Mouse (Mus musculus) limb, embryonic 14.5 days (tissue): Measurements from ENCODE around the gene F3. TPM values are rescaled to one million over a fixed set of nuclear protein-coding genes. Genes with fewer than 3 reads are reported as not detected.

Source experiments
- ATAC-seq: fragments of 200-750 bp; cut with Nextera tagmentation; 2 replicates; pipeline ENCODE4 v1.8.0; 2017; ENCODE audit warnings: low read depth, moderate number of reproducible peaks, moderate TSS enrichment; ENCODE audit not compliant: low FRiP score
- DNase-seq: peaks from one replicate; pipeline ENCODE4 v3.0.0-alpha.2; 2015; ENCODE audit warnings: low spot score
- H3K27ac ChIP-seq: fragments of 300-500 bp; sonication (generic); replicated peaks from 2 replicates; pipeline ENCODE4 v1.5.1; 2014; ENCODE audit warnings: low read depth, mild to moderate bottlenecking, low read length, moderate library complexity, mixed read lengths
- H3K27me3 ChIP-seq: fragments of 300-500 bp; sonication (generic); 2 replicates; pipeline ENCODE4 v1.6.1; 2014; ENCODE audit warnings: low read length, mixed read lengths; ENCODE audit not compliant: control insufficient read depth, insufficient read depth
- H3K36me3 ChIP-seq: fragments of 300-500 bp; sonication (generic); 2 replicates; pipeline ENCODE4 v1.6.1; 2014; ENCODE audit warnings: mild to moderate bottlenecking, low read length, moderate library complexity, mixed read lengths; ENCODE audit not compliant: control insufficient read depth, insufficient read depth
- H3K4me1 ChIP-seq: fragments of 300-500 bp; sonication (generic); 2 replicates; pipeline ENCODE4 v1.6.1; 2014; ENCODE audit warnings: antibody characterized with exemption, low read length, mixed read lengths; ENCODE audit not compliant: control insufficient read depth, insufficient read depth
- H3K4me2 ChIP-seq: fragments of 300-500 bp; sonication (generic); replicated peaks from 2 replicates; pipeline ENCODE4 v1.6.1; 2014; ENCODE audit warnings: low read depth, mild to moderate bottlenecking, low read length, moderate library complexity; ENCODE audit not compliant: severe bottlenecking
- H3K4me3 ChIP-seq: fragments of 300-500 bp; sonication (generic); replicated peaks from 2 replicates; pipeline ENCODE4 v1.5.1; 2014; ENCODE audit warnings: low read length
- H3K9ac ChIP-seq: fragments of 300-500 bp; sonication (generic); 2 replicates; pipeline ENCODE4 v1.6.1; 2014; ENCODE audit warnings: mild to moderate bottlenecking, low read depth, low read length, moderate library complexity; ENCODE audit not compliant: severe bottlenecking
- H3K9me3 ChIP-seq: fragments of 300-500 bp; sonication (generic); 2 replicates; pipeline ENCODE4 v1.6.1; 2016; ENCODE audit warnings: low read length; ENCODE audit not compliant: control insufficient read depth
- POLR2A ChIP-seq: fragments of 200-500 bp; IDR thresholded peaks from 2 replicates; pipeline ENCODE4 v1.8.0; 2012; ENCODE audit warnings: inconsistent platforms, mild to moderate bottlenecking, moderate library complexity, borderline replicate concordance; ENCODE audit not compliant: insufficient read depth, insufficient read length; ENCODE audit errors: extremely low read depth
- WGBS: fragments of 180-500 bp; shearing (Covaris S2); extraction: QIAGEN DNeasy Blood & Tissue Kit; methylation state at CpG from one replicate; pipeline ENCODE4 v1.1.7; 2014; 5-methylcytosine and 5-hydroxymethylcytosine counted together
- polyA plus RNA-seq, 2 experiments: library from polyadenylated mRNA; depleted of rRNA in 1 of 2; stranded (reverse) in 1 of 2; unstranded in 1 of 2; fragments of >200 nt; fragmentation: Nextera tagmentation in 1 of 2; extraction: Ambion mirVana in 1 of 2; gene quantifications; 2 replicates each; pipeline versions ENCODE4 v1.2.1 to v1.2.3; 2012 to 2014

F3 gene
- polyA plus RNA-seq, 2 experiments, result 8.3 to 16.5 TPM

DNA sequence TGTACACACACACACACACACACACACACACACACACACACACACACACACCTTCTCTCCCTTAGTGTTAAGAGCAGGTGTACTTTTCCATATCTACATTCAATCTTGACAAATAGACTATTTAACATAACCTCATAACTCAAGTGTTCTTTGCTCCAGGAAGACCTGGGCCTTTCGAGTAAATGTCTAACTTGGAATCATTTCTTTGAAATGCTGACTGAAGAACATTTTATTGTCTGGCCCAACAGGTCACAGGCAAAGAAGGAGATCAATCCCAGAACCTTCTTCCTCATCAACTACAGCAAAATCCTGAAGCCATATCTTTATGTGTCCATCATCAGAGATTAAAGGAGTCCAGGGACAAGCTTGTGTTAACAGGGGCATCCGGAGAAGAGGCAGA is 8.9 kb upstream of the F3 start:
- no peak for ATAC-seq
- H3K9me3 ChIP-seq, result no peaks in the 10 kb centered on the region
- no peak overlapping the region for H3K9ac ChIP-seq
- no peak overlapping the region for H3K4me3 ChIP-seq
- H3K4me2 ChIP-seq, result no peak overlapping the region
- H3K27me3 ChIP-seq, result no peaks in the 10 kb centered on the region
- H3K27ac ChIP-seq, result no peak overlapping the region
- DNase-seq, result no peak
- TF ChIP-seq POLR2A, result no peak
- 87% methylated on average over 2 of the region's 2 CpGs for WGBS
- peaks cover 11% of the 10 kb centered on the region; the same call in 1 of the 2 replicates for H3K4me1 ChIP-seq
- no peaks in the 10 kb centered on the region for H3K36me3 ChIP-seq

DNA sequence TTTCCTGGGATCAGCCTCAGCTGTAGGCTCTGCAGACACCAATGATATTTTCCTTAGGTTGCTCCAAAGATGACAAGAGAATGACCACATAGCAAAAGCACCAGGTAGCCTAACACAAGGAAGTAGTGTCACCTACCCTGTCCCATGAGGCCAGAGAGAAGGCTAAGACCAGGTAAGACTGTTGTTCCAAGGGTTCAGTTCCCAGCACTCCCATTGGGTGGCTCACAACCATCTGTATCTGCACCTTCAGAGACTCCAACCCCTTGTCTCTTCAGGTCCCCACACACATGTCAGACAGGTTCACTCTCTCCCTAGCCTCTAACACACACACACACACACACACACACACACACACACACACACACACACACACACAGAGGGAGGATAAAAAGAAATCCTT is 8.0 kb upstream of the F3 start:
- Histone ChIP-seq H3K36me3 (no peaks in the 10 kb centered on the region), H3K9ac (no peak overlapping the region), H3K4me3 (no peak overlapping the region), H3K27me3 (no peaks in the 10 kb centered on the region), H3K27ac (no peak overlapping the region), H3K9me3 (no peaks in the 10 kb centered on the region), H3K4me1 (peaks cover 11% of the 10 kb centered on the region; the same call in 1 of the 2 replicates), H3K4me2 (no peak overlapping the region)
- TF ChIP-seq POLR2A, result no peak
- ATAC-seq (no peak), DNase-seq (no peak)

DNA sequence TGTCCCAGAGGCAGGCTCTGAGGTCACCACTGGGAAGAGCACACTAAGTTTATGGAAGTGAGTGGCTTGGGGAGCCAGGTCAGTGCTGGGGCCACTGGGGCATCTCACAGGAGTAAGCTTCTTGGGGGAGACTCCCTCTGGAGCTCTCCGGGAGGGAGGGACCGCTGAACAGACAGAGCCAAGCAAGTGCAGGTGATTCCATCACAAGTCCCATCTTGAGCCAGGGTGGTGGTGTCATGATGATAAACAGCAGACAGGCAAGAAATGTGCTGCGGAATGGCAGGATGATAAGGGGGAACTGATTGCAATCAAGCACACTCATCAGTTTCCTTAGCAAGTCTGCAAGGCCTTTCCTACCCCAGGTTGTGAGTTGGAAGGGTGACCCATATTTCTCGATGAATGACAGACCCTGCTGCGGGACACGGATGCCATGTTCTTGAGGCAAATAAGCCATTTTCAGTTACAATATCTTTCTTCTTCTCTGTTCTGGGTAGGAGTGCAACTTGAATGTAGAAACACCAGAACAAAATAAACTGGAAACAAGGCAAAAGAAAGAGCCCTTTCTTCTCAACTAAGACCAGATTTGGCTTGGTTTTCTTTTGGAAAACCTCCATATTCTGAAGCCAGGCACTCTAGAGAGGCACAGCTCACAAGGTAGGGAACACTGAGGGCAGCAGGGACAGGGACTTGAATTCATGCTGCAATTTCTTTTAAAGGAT is 7.4 kb upstream of the F3 start:
- Histone ChIP-seq H3K36me3 (no peaks in the 10 kb centered on the region), H3K4me2 (no peak overlapping the region), H3K27ac (no peak overlapping the region), H3K27me3 (no peaks in the 10 kb centered on the region), H3K9me3 (no peaks in the 10 kb centered on the region), H3K4me3 (no peak overlapping the region), H3K9ac (no peak overlapping the region), H3K4me1 (peaks cover 11% of the 10 kb centered on the region; the same call in 1 of the 2 replicates)
- TF ChIP-seq POLR2A, result no peak
- ATAC-seq, result no peak
- 70% methylated on average over 6 of the region's 6 CpGs for WGBS
- DNase-seq, result no peak

DNA sequence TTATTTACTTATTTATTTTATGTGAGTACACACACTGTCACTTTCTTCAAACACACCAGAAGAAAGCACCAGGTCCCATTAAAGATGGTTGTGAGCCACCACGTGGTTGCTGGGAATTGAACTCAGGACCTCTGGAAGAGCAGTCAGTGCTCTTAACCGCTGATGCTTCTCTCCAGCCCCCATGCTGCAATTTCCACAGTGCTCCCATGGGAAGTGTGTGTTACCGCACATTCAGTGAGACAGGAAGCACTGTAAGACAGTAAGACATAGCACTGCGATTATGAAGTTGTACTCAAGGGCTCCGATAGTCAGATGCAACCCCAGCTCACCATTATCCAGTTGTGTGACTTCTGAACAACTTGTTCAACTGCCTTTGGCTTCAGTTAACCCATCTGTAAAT is 6.9 kb upstream of the F3 start:
- Histone ChIP-seq H3K36me3 (no peaks in the 10 kb centered on the region), H3K9ac (no peak overlapping the region), H3K9me3 (no peaks in the 10 kb centered on the region), H3K4me2 (no peak overlapping the region), H3K27ac (no peak overlapping the region), H3K27me3 (peaks cover under 1% of the 10 kb centered on the region; the same call in 1 of the 2 replicates), H3K4me3 (no peak overlapping the region), H3K4me1 (peaks cover 16% of the 10 kb centered on the region; the same call in 1 of the 2 replicates)
- ATAC-seq, result peak; percentile 27; the same call in 1 of the 2 replicates
- no peak for TF ChIP-seq POLR2A
- no peak for DNase-seq
- WGBS, result 79% methylated on average over 5 of the region's 5 CpGs

DNA sequence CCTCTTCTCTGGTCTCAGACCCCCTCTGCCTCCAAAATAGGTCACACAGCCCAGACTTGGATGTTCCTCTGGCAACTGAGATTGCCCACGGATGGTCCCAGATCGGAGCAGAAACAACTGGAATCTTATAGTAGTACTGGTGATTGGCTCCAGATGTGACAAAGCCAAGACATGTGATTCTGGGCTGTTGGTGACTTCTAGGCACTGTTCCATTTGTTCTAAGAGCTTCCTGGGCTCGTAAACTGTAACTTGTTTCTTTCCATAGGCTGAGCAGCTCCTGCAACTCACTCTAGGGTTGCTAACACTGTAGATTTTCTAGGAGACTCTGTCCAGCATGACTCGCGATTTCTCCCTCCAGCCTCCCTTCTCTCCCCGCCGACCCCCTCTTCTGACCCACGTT is 4.7 kb upstream of the F3 start:
- Histone ChIP-seq H3K9me3 (no peaks in the 10 kb centered on the region), H3K36me3 (no peaks in the 10 kb centered on the region), H3K4me3 (no peak overlapping the region), H3K9ac (no peak overlapping the region), H3K4me1 (peaks cover 25% of the 10 kb centered on the region), H3K27me3 (peaks cover 11% of the 10 kb centered on the region; the same call in 1 of the 2 replicates), H3K4me2 (no peak overlapping the region), H3K27ac (no peak overlapping the region)
- TF ChIP-seq POLR2A, result no peak
- ATAC-seq (no peak), DNase-seq (peak; percentile 70)
- 38% methylated on average over 8 of the region's 8 CpGs for WGBS
